Mouse (Mus musculus) T-helper 1 cell (primary cell): ENCODE data around the gene Mdp1.

Source experiments
- in situ Hi-C: fragments of 300-600 bp; cut with MboI, MseI; formaldehyde crosslinking; loops from one replicate; pipeline ENCODE4 v1.15.1; 2025; ENCODE audit warnings: high pct_unique_total_duplicates

Mdp1 gene

DNA sequence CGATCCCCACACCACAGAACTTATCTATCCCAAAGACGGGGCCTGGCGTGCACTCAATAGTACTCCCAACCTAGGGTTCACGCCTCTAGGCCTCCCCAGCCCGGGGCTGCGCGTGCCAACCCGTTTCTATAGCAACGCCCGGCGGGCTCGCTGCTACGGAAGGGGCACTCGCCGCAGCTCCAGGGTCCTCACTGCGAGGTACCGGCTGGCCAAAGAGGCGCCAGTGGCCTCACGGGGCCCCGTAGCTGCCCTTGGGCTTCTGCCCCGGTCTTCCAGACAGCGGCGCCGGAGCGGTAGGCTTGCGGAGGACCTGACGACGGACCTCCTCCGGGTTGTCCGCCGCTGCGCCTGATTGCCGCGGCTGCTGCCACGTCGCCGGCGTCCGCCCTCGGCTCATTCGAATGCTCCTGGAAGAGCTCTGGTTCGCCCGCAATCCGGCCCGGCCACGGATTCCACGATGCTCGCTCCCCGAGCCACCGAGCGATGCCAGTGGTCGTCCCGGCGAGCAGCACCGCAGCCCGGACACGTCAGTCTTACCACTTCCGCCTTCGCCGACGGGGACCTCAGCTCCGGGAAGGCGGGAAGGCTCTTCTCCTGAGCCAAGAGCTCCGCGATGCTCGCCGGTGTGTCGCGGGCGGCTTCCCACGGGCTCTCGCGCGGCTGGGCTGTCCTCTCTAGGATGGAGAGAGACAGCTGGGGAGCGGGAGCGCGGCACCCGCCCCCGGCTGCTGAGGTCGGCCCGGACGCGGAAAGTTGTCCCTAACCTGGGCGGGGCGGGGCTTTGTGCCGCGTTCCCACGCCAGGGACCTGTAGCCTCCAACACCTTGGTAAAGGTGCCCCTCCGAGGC is 17.0 kb downstream of the Mdp1 start, which contains the start of gene Tm9sf1:
Gene Tm9sf1, minus strand, starts transcription at position 747 of the 848 bp plus-strand sequence.
- in situ Hi-C loops, result no loop called here

DNA sequence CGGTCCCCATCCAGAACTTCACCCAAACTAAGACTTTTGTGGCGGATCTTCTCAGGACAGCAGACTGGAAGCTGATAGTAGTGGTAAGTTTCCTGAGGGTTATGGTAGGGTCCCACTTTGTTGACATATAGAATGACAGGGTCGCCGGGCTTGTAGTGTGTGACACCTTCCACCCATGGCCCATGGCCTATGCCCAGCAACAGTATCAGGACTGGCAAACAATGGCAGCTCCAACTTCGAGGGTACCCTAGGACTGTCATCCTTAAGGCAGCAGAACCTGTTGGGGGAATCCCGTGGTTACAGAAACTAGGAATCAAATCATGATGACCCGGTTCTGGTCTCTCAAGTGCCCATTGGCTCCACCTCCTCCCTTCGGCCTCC is 17.6 kb downstream of the Mdp1 start:
- in situ Hi-C loops, result no loop called here

DNA sequence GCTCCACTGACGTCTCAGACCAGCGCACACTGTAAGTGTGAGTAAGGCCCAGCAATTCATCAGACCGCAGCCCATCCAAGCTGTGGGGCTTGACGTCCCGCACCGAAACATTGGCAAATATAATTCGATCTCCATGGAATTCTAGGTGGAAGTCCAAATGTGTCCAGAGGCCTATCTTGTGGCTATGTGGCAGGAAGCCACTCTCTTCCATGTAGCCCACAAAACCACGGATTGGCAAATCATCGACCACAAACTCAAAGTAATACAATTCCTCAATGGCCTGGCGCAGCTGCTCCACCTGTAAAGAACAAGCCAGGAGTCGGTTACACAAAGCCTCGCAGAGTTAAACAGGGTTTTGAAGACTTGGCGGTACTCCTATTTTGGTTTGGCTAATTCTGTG is 19.0 kb downstream of the Mdp1 start:
- in situ Hi-C loops, result no loop called here

GRCm38 (mm10) chr14:55640816-55641215 is 19.5 kb downstream of the Mdp1 start:
- in situ Hi-C loops, result no loop called here

GRCm38 (mm10) chr14:55637795-55638194 is 22.5 kb downstream of the Mdp1 start, which contains the start of gene Gm49378:
Gene Gm49378 (minus strand): TSS chr14:55637895.
- in situ Hi-C loops, result no loop called here

GRCm38 (mm10) chr14:55635523-55636007 is 24.7 kb downstream of the Mdp1 start, which contains the start of gene Ipo4:
Gene Ipo4 (minus strand): TSS chr14:55635957.
- in situ Hi-C loops, result no loop called here

GRCm38 (mm10) chr14:55634874-55635522 is 25.3 kb downstream of the Mdp1 start:
- in situ Hi-C loops, result no loop called here

GRCm38 (mm10) chr14:55629312-55629711 is 31.0 kb downstream of the Mdp1 start:
- in situ Hi-C loops, result no loop called here

DNA sequence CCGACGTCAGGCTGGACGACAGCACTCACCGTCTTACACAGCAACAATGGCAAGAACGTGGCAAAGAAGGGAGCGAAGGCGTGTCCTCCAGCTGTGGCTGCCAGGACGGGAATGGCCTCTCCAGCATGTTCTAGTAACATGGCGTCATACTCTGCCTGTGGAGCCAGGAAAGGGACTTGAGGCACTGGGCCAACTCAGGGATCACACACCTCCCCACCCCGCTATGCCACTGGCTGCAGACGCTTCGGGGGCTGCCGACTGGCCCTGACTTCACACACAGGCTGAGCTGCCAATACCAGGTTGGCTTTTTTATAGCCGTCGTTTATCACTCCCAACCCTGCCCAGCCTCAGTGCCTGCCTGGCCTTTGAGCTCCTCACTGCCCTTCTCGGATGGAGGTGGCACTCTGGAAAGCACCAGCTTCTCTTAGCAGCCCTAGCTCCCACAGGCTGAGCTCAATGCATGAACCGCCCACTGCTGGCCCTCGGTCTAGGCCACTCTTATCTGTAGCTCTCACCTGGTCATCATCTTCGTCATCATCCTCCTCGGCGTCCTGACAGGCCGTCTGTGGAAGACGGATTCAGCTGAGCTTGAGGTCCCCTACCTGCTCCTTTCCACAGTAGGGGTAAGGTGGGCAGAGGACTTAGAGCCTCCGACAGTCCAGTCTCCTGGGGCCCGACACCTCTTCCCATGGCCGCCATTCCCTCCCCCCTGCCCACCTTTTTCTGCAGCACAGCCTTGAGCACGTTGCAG is 32.1 kb downstream of the Mdp1 start:
- in situ Hi-C loops, result no loop called here

- in situ Hi-C loops, result no loop called here
These were observed 41.7 kb downstream of the Mdp1 start for GRCm38 (mm10) chr14:55618486-55619195.

- in situ Hi-C loops, result no loop called here
These were observed 42.5 kb downstream of the Mdp1 start, which contains the start of gene Rec8 for GRCm38 (mm10) chr14:55617822-55618221. Gene Rec8 (plus strand): TSS chr14:55618037.

- in situ Hi-C loops, result no loop called here
These were observed 43.5 kb downstream of the Mdp1 start for GRCm38 (mm10) chr14:55616844-55617243.

DNA sequence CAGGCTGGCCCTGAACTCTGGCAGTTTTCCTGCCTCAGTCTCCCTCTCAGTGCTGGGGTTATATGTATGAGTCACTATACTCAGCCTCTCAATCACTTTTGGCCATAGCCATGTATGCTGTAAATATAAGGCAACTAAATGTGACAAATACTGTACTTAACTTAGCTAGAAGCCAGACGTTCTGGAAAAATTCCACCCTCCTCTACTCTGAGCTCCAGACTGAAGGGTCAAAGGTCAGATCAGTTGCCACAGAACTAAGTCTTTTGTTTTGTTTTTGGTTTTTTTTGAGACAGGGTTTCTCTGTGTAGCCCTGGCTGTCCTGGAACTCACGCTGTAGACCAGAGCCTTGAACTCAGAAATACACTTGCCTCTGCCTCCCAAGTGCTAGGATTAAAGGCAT is 44.4 kb downstream of the Mdp1 start:
- in situ Hi-C loops, result no loop called here

DNA sequence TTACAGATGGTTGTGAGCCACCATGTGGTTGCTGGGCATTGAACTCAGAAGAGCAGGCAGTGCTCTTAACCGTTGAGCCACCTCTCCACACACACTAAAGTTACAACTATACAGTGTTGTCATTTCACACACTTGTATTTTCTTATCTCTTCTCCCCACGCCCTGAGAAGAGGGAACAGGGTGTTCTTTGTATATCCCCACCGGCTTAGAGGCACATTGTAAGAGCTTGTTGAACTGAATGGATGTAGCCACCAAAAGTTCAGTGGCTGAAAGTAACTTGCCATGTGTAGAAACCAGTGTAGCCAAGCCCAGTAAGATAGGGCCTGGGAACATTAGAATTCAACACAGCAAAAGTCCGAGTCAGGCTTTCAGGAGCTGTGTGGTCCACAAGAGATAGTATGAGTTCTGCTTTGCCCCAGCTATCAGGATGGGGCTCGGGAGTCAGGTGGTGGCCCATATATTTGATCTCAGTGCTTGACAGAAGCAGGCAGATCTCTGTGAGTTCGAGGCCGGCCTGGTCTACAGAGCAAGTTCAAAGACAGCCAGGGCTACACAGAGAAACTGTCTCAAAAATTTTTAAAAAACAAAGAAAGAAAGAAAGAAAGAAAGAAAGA is 45.6 kb downstream of the Mdp1 start:
- in situ Hi-C loops, result no loop called here

- in situ Hi-C loops, result no loop called here
These were observed 47.0 kb downstream of the Mdp1 start for GRCm38 (mm10) chr14:55613346-55613745.

DNA sequence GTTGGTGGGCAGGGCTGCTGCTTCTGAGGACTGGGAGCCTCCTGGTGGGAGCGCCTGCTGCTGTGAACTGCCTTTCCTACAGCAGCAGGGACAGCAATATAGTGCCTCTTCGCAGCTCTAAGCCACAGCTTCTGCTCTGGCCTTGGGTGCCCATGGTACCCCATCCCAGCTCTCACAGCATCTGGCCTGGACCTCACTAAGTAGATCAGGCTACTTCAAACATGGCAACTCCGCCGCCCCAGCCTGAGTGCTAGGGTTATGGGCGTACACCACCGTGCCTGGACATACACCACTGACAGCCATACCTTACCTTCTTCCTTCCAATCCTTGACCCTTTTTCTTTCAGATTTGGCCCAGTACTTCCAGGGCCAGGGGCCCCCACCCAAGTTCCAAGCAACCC is 52.0 kb downstream of the Mdp1 start:
- in situ Hi-C loops, result no loop called here
